Mouse (Mus musculus) R1 (cell line): Measurements from ENCODE around the gene Galns.

Source experiments
- DNase-seq: peaks from one replicate; pipeline ENCODE4 v3.0.0-alpha.2; 2018; ENCODE audit warnings: low read depth, low spot score

Galns gene

DNA sequence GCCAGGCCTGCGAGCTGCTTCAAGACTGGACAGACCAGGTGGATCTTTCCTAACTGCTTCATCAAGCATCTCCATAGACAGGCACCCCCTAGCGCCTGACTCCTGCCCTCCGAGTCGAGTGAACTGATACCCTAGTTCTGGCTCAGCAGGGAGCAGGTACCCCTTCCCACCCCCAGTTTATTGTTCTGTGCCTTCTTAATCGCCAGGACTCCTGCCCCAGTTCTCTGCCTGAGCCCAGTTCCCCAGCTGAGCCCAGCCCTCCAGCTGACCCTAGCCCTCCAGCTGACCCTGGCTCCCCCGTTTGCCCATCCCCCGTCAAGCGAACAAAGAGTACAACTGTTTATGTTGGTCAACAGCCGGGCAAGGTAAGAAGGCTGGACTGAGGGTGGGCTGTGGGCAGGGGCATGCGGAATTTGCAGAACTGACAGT lies 42.4 kb downstream of the Galns start:
- DNase-seq, result peak; percentile 46

DNA sequence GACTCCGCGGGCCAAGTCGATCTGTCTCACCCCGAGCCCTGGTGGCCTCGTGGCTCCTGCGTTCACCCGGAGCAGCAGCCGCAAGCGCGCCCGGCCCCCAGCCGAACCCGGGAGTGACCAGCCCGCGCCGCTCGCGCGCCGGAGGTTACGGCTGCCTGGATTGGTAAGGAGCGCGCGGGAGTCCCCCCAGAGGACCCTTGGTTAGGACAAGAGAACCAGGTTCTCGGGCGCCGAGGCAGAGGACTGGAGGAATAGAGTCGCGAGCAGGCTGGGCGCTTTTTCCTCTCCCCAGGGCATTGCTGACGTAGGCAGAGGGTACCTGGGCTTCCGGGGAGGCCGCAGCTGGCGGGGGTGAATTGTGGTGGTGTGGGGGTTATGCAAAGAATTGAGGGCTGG lies 43.2 kb downstream of the Galns start:
- no peak for DNase-seq

DNA sequence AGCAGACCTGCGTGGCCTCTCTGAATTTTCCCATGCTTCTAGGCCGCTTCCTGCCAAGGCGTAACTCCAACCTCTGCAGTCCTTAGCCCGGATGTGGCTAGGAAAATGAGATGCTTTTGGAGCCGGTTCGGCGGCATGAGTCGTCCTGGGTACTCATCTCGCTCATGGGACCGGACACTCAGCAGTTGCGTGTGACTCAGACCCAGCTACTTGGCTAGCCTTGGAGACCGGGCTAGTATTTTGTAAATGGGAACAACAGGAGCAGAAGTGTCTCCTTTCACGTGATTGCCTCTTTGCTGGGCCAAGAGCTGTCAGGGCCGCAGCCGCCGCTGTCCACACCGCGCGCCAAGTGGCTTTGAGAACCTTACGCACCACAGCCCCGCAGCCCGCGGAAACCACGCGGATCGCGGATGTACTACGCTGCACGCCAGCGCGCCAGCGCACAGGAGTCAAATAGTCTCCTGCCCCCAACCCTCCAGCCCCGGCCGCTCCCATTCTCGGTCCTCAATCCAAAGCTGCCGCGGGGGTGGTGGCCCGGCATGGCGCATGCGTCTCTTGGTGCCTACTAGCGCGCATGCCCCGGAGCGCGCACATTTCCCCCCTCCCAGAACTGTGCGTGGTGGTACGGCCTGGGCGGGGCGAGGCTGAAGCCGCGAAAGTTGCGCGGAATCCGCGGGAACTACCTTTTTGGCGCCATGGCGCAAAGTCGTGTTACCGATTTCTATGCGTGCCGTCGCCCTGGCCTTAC lies 43.7 kb downstream of the Galns start, which contains the start of gene Cdt1:
Gene Cdt1, plus strand, starts transcription at position 655 of the 748 bp plus-strand sequence.
- DNase-seq, result peak; percentile 97

DNA sequence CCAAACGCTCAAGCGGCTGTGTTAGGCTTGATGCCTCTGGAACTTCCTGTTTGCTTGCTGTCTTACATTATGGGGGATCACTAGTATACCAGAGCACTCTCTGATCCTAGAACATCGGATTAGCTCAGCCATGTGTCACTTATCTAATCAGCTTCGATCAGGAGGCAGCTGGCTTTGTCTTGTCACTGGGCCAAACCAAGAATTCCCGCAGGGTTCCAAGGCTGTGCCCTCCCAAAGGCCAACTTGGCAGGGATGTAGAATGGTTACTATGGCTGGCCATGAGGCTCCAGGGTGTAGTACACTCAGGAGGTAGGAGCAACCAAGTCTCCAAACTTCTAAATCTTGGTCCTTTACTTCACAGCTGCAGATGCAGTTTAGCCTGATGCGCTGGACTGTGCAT lies 44.5 kb downstream of the Galns start:
- peak; percentile 58 for DNase-seq

DNA sequence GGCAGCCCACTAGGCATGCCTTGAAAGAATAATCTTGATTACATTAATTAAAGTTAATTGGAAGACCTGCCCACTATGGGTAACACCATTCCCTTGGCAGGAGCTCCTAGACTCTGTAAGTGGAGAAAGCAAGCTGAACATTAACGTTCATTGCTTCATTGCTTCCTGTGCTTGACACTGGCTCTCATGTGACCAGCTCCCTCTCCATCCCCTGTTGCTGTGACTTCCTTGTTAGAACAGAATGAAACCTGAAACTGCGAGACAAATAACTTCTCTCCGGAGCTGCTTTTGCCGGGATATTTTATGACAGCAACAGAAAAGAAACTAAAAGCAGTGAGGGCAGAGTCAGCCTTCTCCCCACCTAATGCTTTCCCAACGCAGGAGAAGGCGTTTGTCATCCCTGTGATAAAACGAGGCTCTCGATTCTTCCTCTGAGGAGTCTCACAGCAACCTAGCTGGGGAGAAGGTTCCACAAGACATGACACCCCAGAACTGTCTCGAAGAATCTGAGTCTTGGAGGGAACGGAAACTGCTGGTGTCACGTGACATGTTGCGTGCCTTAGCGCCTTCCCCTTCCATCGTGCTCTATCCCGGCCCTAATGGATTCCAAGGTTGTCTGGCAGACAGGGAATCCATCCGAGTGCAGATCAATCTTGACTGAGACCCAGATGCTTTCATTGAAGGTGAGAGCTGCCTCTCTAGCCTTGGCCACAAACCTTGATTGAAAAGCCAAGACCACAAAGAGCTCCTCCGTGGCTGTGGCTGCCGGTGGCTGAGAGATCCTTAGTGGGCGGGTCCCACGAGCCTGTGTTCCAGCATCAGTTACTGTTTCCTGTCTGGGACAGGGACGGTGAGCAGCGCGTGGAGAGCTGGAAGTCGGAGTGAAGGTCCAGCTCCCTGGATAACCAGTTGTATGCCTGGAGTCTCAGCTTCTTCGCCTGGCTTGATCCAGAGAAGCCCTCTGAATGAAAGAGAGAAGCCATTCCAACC lies 46.6 kb downstream of the Galns start:
- DNase-seq, result peak; percentile 91

DNA sequence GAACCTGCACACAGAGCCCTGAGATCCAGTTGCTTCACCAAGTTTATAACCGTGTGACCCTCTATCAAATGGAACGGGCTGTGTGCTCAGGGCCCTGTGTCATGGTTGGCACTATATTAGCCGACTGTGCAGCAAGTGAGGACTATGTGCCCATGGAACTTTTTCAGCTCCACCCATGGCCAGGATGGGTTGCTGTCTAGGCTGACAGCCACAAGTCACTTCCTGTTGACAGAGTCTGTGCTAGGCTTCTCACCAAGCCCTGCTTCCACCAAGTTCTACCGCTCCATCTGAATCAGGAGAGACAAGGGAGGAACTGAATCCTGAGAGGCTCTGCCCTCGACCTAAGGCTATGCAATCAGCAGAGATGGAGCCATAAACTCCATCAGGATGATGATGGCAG lies 50.1 kb downstream of the Galns start:
- DNase-seq, result no peak

DNA sequence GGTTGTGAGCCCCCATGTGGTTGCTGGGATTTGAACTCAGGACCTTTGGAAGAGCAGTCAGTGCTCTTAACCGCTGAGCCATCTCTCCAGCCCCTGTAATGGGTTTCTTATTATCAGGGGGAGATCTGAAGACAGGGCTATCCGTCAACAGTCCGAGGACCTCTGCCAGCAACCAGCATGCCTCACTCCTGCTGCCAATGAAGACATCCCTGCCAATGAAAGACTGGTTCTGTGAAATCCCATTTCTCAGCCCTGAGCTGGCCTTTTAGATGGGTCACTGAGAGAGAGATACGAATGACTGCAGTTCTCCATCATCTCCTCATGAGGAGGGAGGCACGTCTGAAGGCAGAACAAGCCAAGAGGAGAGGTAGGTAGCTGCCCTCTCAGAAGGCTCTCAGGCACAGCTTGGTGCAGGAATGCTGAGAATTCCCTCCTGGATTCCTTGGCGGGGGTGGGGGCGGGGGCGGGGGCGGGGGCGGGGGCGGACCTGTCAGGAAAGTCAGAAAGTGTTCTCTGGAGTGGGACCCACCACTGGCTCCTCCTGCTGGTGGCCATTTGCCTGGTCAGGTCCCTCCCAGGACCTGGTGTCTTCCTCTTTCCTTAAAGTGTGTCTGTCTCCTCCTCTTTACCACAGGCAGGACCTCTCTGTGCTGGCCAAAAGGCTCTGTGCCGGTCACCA lies 52.5 kb downstream of the Galns start:
- DNase-seq, result peak; percentile 94

DNA sequence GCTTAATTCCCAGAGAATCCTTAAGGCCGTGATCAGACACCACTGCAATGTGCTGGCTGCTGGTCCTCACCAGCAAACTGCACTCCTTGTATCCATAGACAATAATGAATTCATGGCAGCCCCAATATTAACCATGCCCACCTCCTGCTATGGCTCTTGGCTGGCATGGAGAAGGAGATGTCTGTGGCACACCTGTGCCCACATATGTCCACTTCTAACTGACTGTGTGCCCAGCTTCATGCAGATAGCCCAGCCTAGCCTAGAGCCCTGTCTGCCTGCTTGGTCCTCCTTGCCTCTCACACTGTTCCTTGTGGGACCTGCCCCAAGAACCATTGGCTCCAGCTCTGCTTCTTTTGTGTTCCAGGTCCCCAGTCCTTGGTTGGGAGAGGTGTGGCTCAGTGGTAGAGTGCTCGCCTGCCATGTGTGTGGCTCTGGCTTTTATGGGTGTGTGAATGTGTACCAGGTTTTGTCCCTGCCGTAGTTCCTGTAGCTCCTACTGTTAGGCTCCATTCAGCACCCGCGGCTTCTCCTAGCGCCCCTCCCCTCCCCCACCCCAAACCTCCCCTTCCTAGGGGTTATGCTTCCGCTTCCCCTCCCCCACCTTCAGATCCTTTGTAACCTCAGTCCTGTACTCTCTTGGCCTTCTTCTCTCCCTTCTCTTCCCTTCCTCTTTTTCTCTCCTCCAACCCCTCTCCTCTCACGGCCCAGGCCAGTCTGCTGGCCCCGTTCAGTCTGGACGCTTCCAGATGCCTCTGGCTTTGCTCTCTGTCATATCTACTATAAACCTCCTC lies 53.8 kb downstream of the Galns start:
- peak; percentile 95 for DNase-seq

DNA sequence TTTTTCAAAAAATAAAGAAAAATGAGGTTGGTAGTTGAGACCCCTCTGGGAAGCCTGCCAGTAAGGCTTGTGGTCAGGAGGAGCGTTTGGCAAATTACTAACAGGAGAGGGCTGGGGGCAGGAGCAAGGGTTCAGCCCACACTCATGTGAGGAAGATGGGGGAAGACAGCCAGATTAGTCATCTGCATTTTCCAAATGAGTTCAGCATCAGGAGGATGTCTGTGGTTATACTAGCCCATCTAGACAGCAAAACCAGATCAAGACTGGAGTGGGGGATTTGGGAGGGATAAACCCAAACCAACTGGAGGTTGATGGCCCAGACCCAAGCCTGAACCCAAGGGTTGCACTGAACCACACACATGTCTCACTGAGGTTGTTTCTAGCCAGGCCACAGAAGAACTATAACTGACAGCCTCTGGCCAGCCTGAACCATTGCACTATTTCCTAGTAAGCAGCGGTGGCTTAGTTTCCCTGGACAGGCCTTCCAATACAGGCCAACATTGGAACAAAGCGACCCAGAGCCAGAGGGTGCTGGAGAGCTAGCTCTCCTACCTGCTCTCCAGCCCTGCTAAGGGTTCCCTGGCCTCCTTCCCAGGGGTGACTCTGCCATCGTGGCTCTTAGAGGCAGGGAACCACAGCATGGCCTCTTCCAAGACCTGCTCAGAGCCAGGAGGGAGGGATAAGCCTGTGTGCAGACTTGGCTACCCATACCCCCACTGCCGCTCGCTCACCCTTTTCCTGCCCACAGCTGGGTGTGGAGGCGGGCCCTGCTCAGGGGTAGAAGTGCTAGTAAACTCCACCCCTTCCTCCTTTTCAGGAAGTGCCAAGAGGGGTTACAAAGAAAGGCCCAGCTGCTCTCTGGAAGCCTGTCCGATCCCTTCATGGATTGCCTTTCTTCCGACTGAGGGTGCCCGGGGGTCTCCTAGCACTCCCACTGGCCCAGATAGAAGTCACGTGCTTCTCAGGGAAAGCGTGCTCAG lies 54.9 kb downstream of the Galns start:
- DNase-seq, result peak; percentile 90

DNA sequence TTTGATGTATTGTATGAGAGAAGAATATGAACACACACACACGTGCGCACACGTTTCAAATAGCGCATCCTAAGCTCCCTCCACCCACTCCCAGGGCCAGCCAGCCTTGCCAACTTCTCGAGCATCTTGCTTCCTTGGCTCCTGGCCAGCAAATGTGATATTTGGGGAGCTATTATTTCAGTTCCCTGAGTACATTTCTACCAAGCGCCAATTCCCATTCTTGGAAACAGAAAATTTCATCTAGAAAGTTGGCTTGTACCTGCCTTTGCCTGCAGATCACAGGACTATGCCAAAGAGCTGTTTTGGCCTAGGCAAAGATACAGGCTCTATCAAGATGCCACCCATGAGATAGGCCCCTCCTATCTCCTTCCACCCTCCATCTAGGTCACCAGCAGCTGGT lies 56.5 kb downstream of the Galns start:
- DNase-seq, result no peak

DNA sequence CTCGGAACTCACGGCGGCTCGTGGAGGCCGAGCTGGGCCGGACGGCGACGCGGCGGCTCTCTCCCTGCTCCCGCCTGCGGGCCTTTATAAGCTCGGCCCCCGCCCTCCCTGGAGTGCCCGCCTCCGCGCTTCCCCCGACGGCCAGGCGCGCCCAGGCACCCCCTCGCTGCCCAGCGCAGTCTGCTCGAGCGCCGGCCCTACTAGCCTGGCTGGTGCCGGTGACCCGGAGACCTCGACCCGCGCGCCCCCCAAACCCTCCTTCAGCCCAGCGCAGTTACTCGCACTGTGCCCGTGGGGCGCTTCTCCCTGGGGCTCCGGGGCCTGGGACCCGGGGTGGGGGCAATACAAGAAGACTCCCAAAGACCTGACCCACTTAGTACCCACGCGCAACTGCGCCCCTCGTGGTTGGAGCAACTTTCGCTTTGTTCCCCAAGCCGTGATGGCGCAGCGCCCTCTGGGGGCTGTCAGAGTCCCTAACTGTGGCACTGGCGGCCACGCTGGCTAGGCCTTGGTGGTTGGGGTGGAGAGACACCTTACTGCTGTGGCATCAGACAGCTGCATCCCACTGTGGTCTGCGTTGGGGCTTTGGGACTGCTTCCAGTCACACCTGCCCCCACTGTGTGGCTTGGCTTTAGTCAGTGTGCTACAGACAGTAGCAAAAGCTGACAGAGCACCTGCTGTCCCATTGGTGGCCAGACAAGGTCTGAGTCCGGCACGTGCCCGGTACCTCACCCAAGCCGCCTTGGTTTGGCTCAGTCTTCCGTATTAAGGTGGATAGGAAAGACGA lies 59.8 kb downstream of the Galns start, which contains the start of gene Piezo1:
Gene Piezo1, minus strand, starts transcription at position 65 of the 787 bp plus-strand sequence.
- DNase-seq, result peak; percentile 95

DNA sequence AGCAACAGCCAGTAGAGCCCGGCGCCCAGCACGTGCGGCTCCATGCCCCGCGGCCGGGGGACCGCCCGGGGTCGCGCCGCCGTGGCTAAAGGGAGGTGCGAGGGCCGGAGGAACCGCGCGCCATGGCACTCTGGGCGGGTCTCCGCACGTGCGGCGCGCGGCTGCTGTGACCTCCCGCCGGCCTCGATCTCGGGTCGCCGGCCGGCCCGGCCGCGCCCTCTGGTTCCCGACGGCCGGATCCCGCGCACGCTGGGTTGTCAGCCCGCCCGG lies 60.3 kb downstream of the Galns start:
- no peak for DNase-seq

DNA sequence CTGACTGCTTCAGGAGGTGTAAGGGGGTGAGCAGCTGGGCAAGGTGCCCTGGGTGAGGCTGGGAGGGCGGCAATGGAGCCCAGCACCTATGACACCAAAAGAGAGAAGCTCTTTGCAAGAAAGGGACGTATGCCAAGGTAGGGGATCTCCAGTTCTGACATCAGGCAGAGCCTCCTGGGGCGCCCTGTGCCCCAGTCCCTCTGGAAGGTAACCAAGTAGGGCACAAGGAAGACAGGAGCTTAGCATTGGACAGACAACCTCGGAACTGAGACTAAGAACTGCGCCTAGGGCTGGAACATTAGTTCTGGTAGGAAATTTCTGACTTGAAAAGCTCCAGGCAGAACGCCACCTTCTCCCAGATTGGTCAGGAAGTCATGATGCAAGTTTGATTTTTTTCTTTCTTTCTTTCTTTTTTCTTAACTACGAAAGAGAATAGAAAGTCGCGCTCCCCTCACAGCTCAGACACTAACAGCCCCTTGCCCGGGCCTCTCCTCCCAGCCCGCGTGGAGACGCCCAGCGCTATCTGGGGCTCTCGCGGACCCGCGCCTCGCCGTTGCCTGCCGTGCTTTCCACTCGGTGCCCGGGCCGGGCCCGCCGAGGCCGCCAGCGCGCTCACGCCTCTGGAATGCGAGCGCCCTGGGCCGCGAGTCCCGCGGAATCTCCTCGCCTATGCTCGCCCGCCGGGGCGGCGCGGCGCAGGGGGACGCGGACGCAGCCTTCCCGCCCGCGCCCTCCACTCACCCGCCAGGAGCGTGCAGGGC lies 60.8 kb downstream of the Galns start:
- DNase-seq, result peak; percentile 48

DNA sequence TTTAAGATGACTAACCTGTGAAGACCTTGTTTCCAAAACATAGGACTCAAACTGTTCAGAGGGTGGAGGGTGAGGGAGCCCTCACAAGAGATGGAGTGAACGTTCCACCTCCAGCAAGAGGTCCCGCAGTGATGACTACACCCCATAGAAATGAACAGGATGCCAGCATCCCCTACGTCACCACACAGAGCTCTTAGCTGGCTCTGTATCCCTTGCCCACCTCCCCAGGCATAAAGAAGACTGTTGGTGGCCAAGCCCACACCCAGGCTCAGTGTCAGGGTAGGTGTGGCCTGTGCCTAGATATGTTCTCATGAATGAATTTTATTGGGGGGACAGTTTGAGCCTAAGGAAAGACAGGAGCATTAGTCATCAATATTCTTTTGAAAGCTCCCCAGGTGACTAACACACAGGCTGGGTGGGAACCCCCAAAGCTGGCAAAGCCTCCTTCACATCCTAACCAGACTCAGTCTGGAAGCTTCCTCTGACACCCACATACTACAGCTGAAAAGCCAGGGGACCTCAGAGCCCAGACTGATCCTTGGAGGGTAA lies 62.3 kb downstream of the Galns start:
- no peak for DNase-seq

DNA sequence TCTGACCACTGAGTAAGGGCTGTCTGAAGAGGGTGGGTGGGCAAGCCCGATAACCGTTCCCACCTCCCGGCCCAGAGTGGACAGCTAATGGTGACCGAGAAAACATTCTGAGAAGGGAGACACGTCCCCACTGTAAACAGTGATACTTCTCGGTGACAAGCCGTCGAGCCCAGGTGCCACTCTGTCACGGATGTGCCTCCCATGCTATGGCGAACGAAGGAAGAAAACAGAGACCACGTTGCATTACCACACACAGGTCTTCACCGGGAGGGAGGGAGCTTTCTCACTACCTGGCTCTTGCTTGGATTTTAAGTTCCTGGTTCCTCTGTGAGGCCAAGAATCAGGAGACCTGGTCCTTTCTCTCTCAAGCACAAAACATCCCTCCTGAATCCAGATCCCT lies 62.9 kb downstream of the Galns start:
- DNase-seq, result no peak

DNA sequence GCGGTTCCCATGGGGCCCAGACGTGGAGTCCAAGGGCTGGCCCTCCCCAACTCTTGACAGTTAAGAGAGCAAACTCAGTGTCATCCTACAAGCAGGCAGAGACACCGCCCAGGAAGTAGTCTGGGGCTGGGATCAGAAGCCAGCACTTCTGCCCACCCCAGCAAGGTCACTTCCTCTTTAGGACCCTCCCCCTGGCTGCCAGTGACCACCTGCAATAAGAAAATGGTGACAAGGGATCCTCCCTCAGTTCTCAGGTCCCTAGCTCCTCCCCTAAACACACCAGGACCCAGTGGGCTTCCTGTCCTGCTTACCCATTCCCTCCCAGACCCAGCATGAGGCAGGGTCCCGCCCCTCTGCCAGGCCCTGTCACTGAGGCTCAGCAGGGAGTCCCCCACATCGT lies 63.4 kb downstream of the Galns start:
- DNase-seq, result peak; percentile 68

DNA sequence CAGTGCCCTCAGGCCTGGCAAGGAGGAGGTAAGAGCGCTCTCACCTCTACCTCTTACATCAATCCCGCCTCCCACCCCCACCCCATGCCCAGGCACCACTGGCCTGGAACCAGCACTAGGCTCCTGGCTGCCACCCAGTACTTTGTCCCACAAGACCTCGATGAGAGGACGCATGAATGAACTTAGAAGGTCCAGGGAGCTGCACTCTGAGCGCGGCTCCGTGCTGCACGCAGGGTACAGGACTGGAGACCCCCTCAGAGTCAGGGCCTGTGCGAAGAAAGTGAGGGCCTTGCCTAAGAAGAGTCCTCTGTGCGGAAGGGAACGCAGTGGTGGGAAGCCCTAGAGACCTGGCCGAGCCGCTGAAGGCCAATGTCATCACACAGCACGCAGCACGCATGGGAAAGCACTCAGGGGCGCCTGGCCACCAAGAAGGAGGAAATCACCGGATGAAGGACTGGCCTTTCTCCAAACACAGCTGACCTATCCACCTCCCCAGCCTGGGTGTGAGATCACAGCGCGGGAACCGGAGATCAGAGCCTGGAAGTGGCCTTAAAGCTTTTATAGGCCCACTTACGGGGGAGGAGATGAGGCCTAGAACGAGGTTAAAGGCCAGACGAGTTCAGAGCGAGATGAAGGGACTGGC lies 64.3 kb downstream of the Galns start:
- DNase-seq, result no peak
